Comparison of ENCODE assay signal across 8 mouse cellular contexts in genomic region chrX:53268856-53269255, GRCm38 (mm10). TPM values are rescaled to one million over a fixed set of nuclear protein-coding genes. Genes with fewer than 3 reads are reported as not detected.
DNase-seq lines count a peak whose midpoint lies in the region; ATAC-seq and TF ChIP-seq lines count a peak whose summit lies in the region.

No protein-coding gene starts in this region.

- H3K9me3 ChIP-seq in MEL (replicated peaks; ENCODE audit: insufficient read depth, low read length): no peaks in the 10 kb centered on the region
- no peaks in the 10 kb centered on the region for H3K9me3 ChIP-seq in forebrain, embryonic 13.5 days (replicated peaks)
- no peaks in the 10 kb centered on the region for H3K9me3 ChIP-seq in lung, embryonic 15.5 days

- peak overlapping the region; percentile 96 for H3K9ac ChIP-seq in MEL (ENCODE audit: control insufficient read depth, low read depth, low read length, poor library complexity, severe bottlenecking)
- H3K9ac ChIP-seq in forebrain, embryonic 13.5 days: peak overlapping the region; percentile 65
- peak overlapping the region; percentile 37; the same call in 1 of the 2 replicates for H3K9ac ChIP-seq in lung, embryonic 15.5 days

- intact Hi-C loops in heart, postnatal 10 days (cut with DNase I): no loop called here

- no peaks in the 10 kb centered on the region for H3K36me3 ChIP-seq in MEL (ENCODE audit: control insufficient read depth in 1 of 2, insufficient read depth in 2 of 2, low read length in 2 of 2)
- no peaks in the 10 kb centered on the region for H3K36me3 ChIP-seq in forebrain, embryonic 13.5 days (ENCODE audit: poor library complexity, severe bottlenecking)
- no peaks in the 10 kb centered on the region for H3K36me3 ChIP-seq in lung, embryonic 15.5 days

- H3K27ac ChIP-seq in MEL (ENCODE audit: control insufficient read depth, low read depth, low read length): peak overlapping the region; percentile 63
- H3K27ac ChIP-seq in forebrain, embryonic 13.5 days: peak overlapping the region; percentile 72; the same call in 1 of the 2 replicates
- H3K27ac ChIP-seq in lung, embryonic 15.5 days: peak overlapping the region; percentile 83

- no peak for TF ChIP-seq CTCF in MEL (IDR thresholded peaks at IDR 0.05 in 2 of 3, conservative IDR thresholded peaks at IDR 0.05 in 1 of 3; ENCODE audit: control insufficient read depth in 1 of 3, insufficient read depth in 1 of 3, low read depth in 2 of 3, low read length in 3 of 3, poor library complexity in 1 of 3, severe bottlenecking in 1 of 3)

- no peak for TF ChIP-seq EP300 in MEL (IDR thresholded peaks at IDR 0.05; ENCODE audit: low read depth in 1 of 2, low read length in 2 of 2)

- H3K4me2 ChIP-seq in forebrain, embryonic 13.5 days: peak overlapping the region; percentile 67
- peak overlapping the region; percentile 85 for H3K4me2 ChIP-seq in lung, embryonic 15.5 days

- H3K4me3 ChIP-seq in MEL (ENCODE audit: control insufficient read depth in 1 of 2, insufficient read depth in 1 of 2, low read depth in 2 of 2, low read length in 2 of 2): peak overlapping the region; percentile 79 to 88
- H3K4me3 ChIP-seq in forebrain, embryonic 13.5 days: peak overlapping the region; percentile 57
- peak overlapping the region; percentile 62 for H3K4me3 ChIP-seq in lung, embryonic 15.5 days

- H3K79me2 ChIP-seq in MEL (ENCODE audit: control insufficient read depth, insufficient read depth, low read length, poor library complexity): peaks cover 4% of the 10 kb centered on the region; the same call in 1 of the 2 replicates

- no peak for TF ChIP-seq RAD21 in MEL (IDR thresholded peaks at IDR 0.05; ENCODE audit: low read depth, low read length)

- peak; percentile 91 for ATAC-seq in forebrain, embryonic 13.5 days
- ATAC-seq in lung, embryonic 15.5 days (ENCODE audit: borderline replicate concordance, extremely low read depth, low FRiP score, low TSS enrichment): peak; percentile 91

- no peaks in the 10 kb centered on the region; a peak in 1 of 4 replicates for H3K27me3 ChIP-seq in MEL (ENCODE audit: control insufficient read depth in 1 of 2, insufficient read depth in 2 of 2, low read length in 2 of 2)
- no peaks in the 10 kb centered on the region for H3K27me3 ChIP-seq in forebrain, embryonic 13.5 days
- H3K27me3 ChIP-seq in lung, embryonic 15.5 days: no peaks in the 10 kb centered on the region

- peak in 1 of 2 experiments; percentile 13; a peak in 1 of 4 replicates for TF ChIP-seq POLR2A in MEL (IDR thresholded peaks at IDR 0.05; ENCODE audit: control insufficient read depth in 1 of 2, insufficient read depth in 1 of 2, low read depth in 1 of 2, low read length in 2 of 2, poor library complexity in 1 of 2)

- DNase-seq in MEL (ENCODE audit: low read depth, low spot score): peak; percentile 75
- peak; percentile 35 for DNase-seq in cerebellum, adult 11 months
- peak; percentile 62 to 70 for DNase-seq in heart, postnatal 10 days
- DNase-seq in large intestine, adult 2 months (ENCODE audit: low read depth, low spot score): peak; percentile 6
- DNase-seq in ovary, adult 18-20 months (ENCODE audit: low spot score): peak; percentile 62
- DNase-seq in thymus, postnatal 14 days: peak; percentile 37

- peaks cover 0 to 8% of the 10 kb centered on the region in 2 experiments; a peak in 1 of 4 replicates for H3K4me1 ChIP-seq in MEL (ENCODE audit: control insufficient read depth in 1 of 2, insufficient read depth in 2 of 2, low read length in 2 of 2)
- peaks cover 10% of the 10 kb centered on the region; the same call in 1 of the 2 replicates for H3K4me1 ChIP-seq in forebrain, embryonic 13.5 days
- no peaks in the 10 kb centered on the region for H3K4me1 ChIP-seq in lung, embryonic 15.5 days

- WGBS in forebrain, embryonic 13.5 days: 20% methylated on average over 10 of the region's 10 CpGs
- 19% methylated on average over 10 of the region's 10 CpGs for WGBS in large intestine, adult 2 months
- WGBS in lung, embryonic 15.5 days: 14% methylated on average over 10 of the region's 10 CpGs

TF ChIP-seq in MEL, 35 proteins besides CTCF, POLR2A, EP300 and RAD21:
- TF ChIP-seq NELFE (IDR thresholded peaks at IDR 0.05; ENCODE audit: low read depth, low read length): no peak
- TF ChIP-seq ETS1 (IDR thresholded peaks at IDR 0.05; ENCODE audit: low read depth, low read length): no peak
- no peak for TF ChIP-seq JUND (IDR thresholded peaks at IDR 0.05; ENCODE audit: low read depth, low read length)
- no peak for TF ChIP-seq ZNF384 (IDR thresholded peaks at IDR 0.05; ENCODE audit: low read depth, low read length)
- no peak for TF ChIP-seq KAT2A (conservative IDR thresholded peaks at IDR 0.05; ENCODE audit: low read depth, low read length)
- TF ChIP-seq SIN3A (IDR thresholded peaks at IDR 0.05; ENCODE audit: low read length): no peak
- TF ChIP-seq HCFC1 (IDR thresholded peaks at IDR 0.05; ENCODE audit: low read depth, low read length): no peak
- TF ChIP-seq CHD1 (IDR thresholded peaks at IDR 0.05; ENCODE audit: low read depth, low read length): no peak
- no peak for TF ChIP-seq USF1 (IDR thresholded peaks at IDR 0.05; ENCODE audit: low read depth, low read length)

RNA-seq across cellular contexts. Expression of gene Fam122b, which starts 0.7 kb away (rescaled TPM):
- total RNA-seq in MEL (2012; rRNA removed): 2.2 and 2.6 TPM in 2 replicates
- 1 to 10 TPM in 1 of 2 experiments, not detected in 1; 9.9 TPM for polyA plus RNA-seq in MEL (2012; ENCODE audit: insufficient read depth in 1 of 2, insufficient read length in 2 of 2, low read depth in 1 of 2, low replicate concordance in 2 of 2, missing spikeins in 1 of 2)
- polyA plus RNA-seq in forebrain, embryonic 13.5 days (2015; fragmentation: Nextera tagmentation; extraction: Ambion mirVana): 5.0 and 5.1 TPM in 2 replicates
- total RNA-seq in heart, postnatal 10 days (2021): 1 to 10 TPM; 7.9 to 8.3 TPM
- polyA plus RNA-seq in large intestine, adult 2 months (2012; rRNA removed): 1.3 and 2.3 TPM in 2 replicates
- polyA plus RNA-seq in lung, embryonic 15.5 days (2015; fragmentation: Nextera tagmentation; extraction: Ambion mirVana): 15.1 and 15.6 TPM in 2 replicates

RNA-seq across cellular contexts. Expression of gene Fam122c, which starts 4.4 kb away (rescaled TPM):
- not detected in 2 replicates for total RNA-seq in MEL (2012; rRNA removed)
- not detected for polyA plus RNA-seq in MEL (2012; ENCODE audit: insufficient read depth in 1 of 2, insufficient read length in 2 of 2, low read depth in 1 of 2, low replicate concordance in 2 of 2, missing spikeins in 1 of 2)
- not detected in 2 replicates for polyA plus RNA-seq in forebrain, embryonic 13.5 days (2015; fragmentation: Nextera tagmentation; extraction: Ambion mirVana)
- total RNA-seq in heart, postnatal 10 days (2021): not detected
- not detected in 2 replicates for polyA plus RNA-seq in large intestine, adult 2 months (2012; rRNA removed)
- polyA plus RNA-seq in lung, embryonic 15.5 days (2015; fragmentation: Nextera tagmentation; extraction: Ambion mirVana): not detected in 2 replicates

RNA-seq across cellular contexts. Expression of gene Plac1, which starts 28.9 kb away (rescaled TPM):
- not detected in 2 replicates for total RNA-seq in MEL (2012; rRNA removed)
- not detected for polyA plus RNA-seq in MEL (2012; ENCODE audit: insufficient read depth in 1 of 2, insufficient read length in 2 of 2, low read depth in 1 of 2, low replicate concordance in 2 of 2, missing spikeins in 1 of 2)
- 0.79 and 1.0 TPM in 2 replicates for polyA plus RNA-seq in forebrain, embryonic 13.5 days (2015; fragmentation: Nextera tagmentation; extraction: Ambion mirVana)
- total RNA-seq in heart, postnatal 10 days (2021): under 1 TPM; 0.43 to 0.69 TPM
- not detected in 2 replicates for polyA plus RNA-seq in large intestine, adult 2 months (2012; rRNA removed)
- 14.5 and 15.0 TPM in 2 replicates for polyA plus RNA-seq in lung, embryonic 15.5 days (2015; fragmentation: Nextera tagmentation; extraction: Ambion mirVana)

Comparison
In these comparisons a context has a peak if more than half of its experiments do, and no peak if none do; other contexts are left out.
1. Peak in every context shown above with its lines: DNase-seq, ATAC-seq, H3K4me3 ChIP-seq and H3K27ac ChIP-seq.
2. DNase-seq: peak in every context shown above with its lines; median percentile 75 in MEL; 66 in heart, postnatal 10 days; 62 in ovary, adult 18-20 months; 37 in thymus, postnatal 14 days; 35 in cerebellum, adult 11 months; 6 in large intestine, adult 2 months.
3. H3K9ac ChIP-seq: peak in every context shown above with its lines; median percentile 96 in MEL; 65 in forebrain, embryonic 13.5 days; 37 in lung, embryonic 15.5 days.